Mouse (Mus musculus): ENCODE measurements around the gene Bet1.

GRCm38 (mm10) chr6:4131149-4131548 lies 44.4 kb upstream of the Bet1 start:
- TF ChIP-seq CTCF (IDR thresholded peaks at IDR 0.05; ENCODE audit: low read depth) (no peak), EP300 (optimal IDR thresholded peaks at IDR 0.05) (no peak)
